Mouse (Mus musculus) forebrain, postnatal 0 days (tissue): Measurements from ENCODE around the gene Maml2. TPM values are rescaled to one million over a fixed set of nuclear protein-coding genes. Genes with fewer than 3 reads are reported as not detected.
A peak's percentile ranks its signal among the peaks of the same experiment; 100 is the strongest.

Experiments
- ATAC-seq: fragments of 200-750 bp; cut with Nextera tagmentation; 2 replicates; pipeline ENCODE4 v1.8.0; 2017; ENCODE audit warnings: mild to moderate bottlenecking, moderate library complexity
- DNase-seq: peaks from one replicate; pipeline ENCODE4 v3.0.0-alpha.2; 2015
- H3K27ac ChIP-seq: fragments of 300-500 bp; sonication (generic); 2 replicates; pipeline ENCODE4 v1.5.1; 2014; ENCODE audit warnings: low read depth, mild to moderate bottlenecking, antibody characterized with exemption, low read length, moderate library complexity, mixed read lengths
- H3K27me3 ChIP-seq: fragments of 300-500 bp; sonication (generic); 2 replicates; pipeline ENCODE4 v1.6.1; 2014; ENCODE audit warnings: mild to moderate bottlenecking, low read length, mixed read lengths; ENCODE audit not compliant: insufficient read depth
- H3K36me3 ChIP-seq: fragments of 300-500 bp; sonication (generic); 2 replicates; pipeline ENCODE4 v1.6.1; 2014; ENCODE audit warnings: mild to moderate bottlenecking, moderate library complexity; ENCODE audit not compliant: insufficient read depth
- H3K4me1 ChIP-seq: fragments of 300-500 bp; sonication (generic); 2 replicates; pipeline ENCODE4 v1.6.1; 2014; ENCODE audit warnings: antibody characterized with exemption; ENCODE audit not compliant: insufficient read depth
- H3K4me2 ChIP-seq: fragments of 300-500 bp; sonication (generic); 2 replicates; pipeline ENCODE4 v1.6.1; 2014; ENCODE audit warnings: low read depth, mild to moderate bottlenecking, moderate library complexity
- H3K4me3 ChIP-seq: fragments of 300-500 bp; sonication (generic); 2 replicates; pipeline ENCODE4 v1.5.1; 2014; ENCODE audit warnings: low read depth, low read length, mixed read lengths
- H3K9ac ChIP-seq: fragments of 300-500 bp; sonication (generic); 2 replicates; pipeline ENCODE4 v1.6.1; 2014; ENCODE audit warnings: mild to moderate bottlenecking
- H3K9me3 ChIP-seq: fragments of 300-500 bp; sonication (generic); 2 replicates; pipeline ENCODE4 v1.6.1; 2016; ENCODE audit warnings: low read length
- CTCF ChIP-seq: sonication (generic); IDR thresholded peaks from 2 replicates; pipeline ENCODE4 v1.5.1; 2016; ENCODE audit warnings: antibody characterized with exemption, control low read depth, low read depth
- WGBS: fragments of 180-500 bp; shearing (Covaris S2); extraction: QIAGEN DNeasy Blood & Tissue Kit; methylation state at CpG from one replicate; pipeline ENCODE4 v1.1.7; 2014; 5-methylcytosine and 5-hydroxymethylcytosine counted together
- polyA plus RNA-seq: library from polyadenylated mRNA; unstranded; fragments of >200 nt; fragmentation: Nextera tagmentation; extraction: Ambion mirVana; gene quantifications from 2 replicates; pipeline ENCODE4 v1.2.1, GENCODE M21; 2015
- total RNA-seq: library from RNA; depleted of rRNA; stranded (reverse); fragments of >200 nt; gene quantifications from 2 replicates; pipeline ENCODE4 v1.2.3, GENCODE M21; 2014

The Maml2 gene
- total and polyA plus RNA-seq, 2 experiments from 2014 or later, result 6.4 to 9.5 TPM

GRCm38 (mm10) chr9:13535803-13536202 lies 238.0 kb downstream of the Maml2 start:
- no peak for DNase-seq
- whole genome bisulfite sequencing, result 47% methylated on average over 5 of the region's 5 CpGs

GRCm38 (mm10) chr9:13536419-13537261 lies 238.9 kb downstream of the Maml2 start:
- Histone ChIP-seq H3K27me3 (no peaks in the 10 kb centered on the region), H3K4me3 (no peak overlapping the region), H3K4me2 (no peak overlapping the region), H3K4me1 (no peaks in the 10 kb centered on the region), H3K36me3 (no peaks in the 10 kb centered on the region), H3K27ac (no peak overlapping the region), H3K9ac (no peak overlapping the region), H3K9me3 (no peaks in the 10 kb centered on the region)
- TF ChIP-seq CTCF, result no peak
- ATAC-seq, result no peak
- WGBS, result 73% methylated on average over 12 of the region's 12 CpGs
- DNase-seq, result no peak

More at GRCm38 (mm10) chr9:13535803-13536202, 238.0 kb downstream of the Maml2 start:
- H3K4me3 ChIP-seq, result no peak overlapping the region
- no peak overlapping the region for H3K9ac ChIP-seq
- no peak overlapping the region for H3K4me2 ChIP-seq
- H3K4me1 ChIP-seq, result no peaks in the 10 kb centered on the region
- H3K9me3 ChIP-seq, result no peaks in the 10 kb centered on the region
- no peak overlapping the region for H3K27ac ChIP-seq
- ATAC-seq, result no peak
- no peak for TF ChIP-seq CTCF
- H3K27me3 ChIP-seq, result no peaks in the 10 kb centered on the region
- H3K36me3 ChIP-seq, result no peaks in the 10 kb centered on the region

GRCm38 (mm10) chr9:13538200-13538599 lies 240.4 kb downstream of the Maml2 start:
- Histone ChIP-seq H3K36me3 (no peaks in the 10 kb centered on the region), H3K4me2 (no peak overlapping the region), H3K27ac (no peak overlapping the region), H3K4me3 (no peak overlapping the region), H3K27me3 (no peaks in the 10 kb centered on the region), H3K9ac (no peak overlapping the region), H3K9me3 (no peaks in the 10 kb centered on the region), H3K4me1 (no peaks in the 10 kb centered on the region)
- DNase-seq (no peak), ATAC-seq (no peak)
- WGBS, result 82% methylated on average over 7 of the region's 7 CpGs
- no peak for TF ChIP-seq CTCF

GRCm38 (mm10) chr9:13539535-13539934 lies 241.8 kb downstream of the Maml2 start:
- WGBS, result 53% methylated on average over 4 of the region's 4 CpGs
- TF ChIP-seq CTCF, result no peak
- DNase-seq, result no peak
- Histone ChIP-seq H3K4me2 (no peak overlapping the region), H3K36me3 (no peaks in the 10 kb centered on the region), H3K27me3 (no peaks in the 10 kb centered on the region), H3K27ac (no peak overlapping the region), H3K9ac (no peak overlapping the region), H3K4me1 (no peaks in the 10 kb centered on the region), H3K4me3 (no peak overlapping the region), H3K9me3 (no peaks in the 10 kb centered on the region)
- ATAC-seq, result no peak

GRCm38 (mm10) chr9:13540227-13540626 lies 242.5 kb downstream of the Maml2 start:
- Histone ChIP-seq H3K27ac (no peak overlapping the region), H3K36me3 (no peaks in the 10 kb centered on the region), H3K9me3 (no peaks in the 10 kb centered on the region), H3K4me2 (no peak overlapping the region), H3K9ac (no peak overlapping the region), H3K4me1 (no peaks in the 10 kb centered on the region), H3K4me3 (no peak overlapping the region), H3K27me3 (no peaks in the 10 kb centered on the region)
- WGBS, result 94% methylated on average over 2 of the region's 2 CpGs
- ATAC-seq (no peak), DNase-seq (no peak)
- no peak for TF ChIP-seq CTCF

- Histone ChIP-seq H3K27ac (no peak overlapping the region), H3K36me3 (no peaks in the 10 kb centered on the region), H3K4me3 (no peak overlapping the region), H3K9ac (no peak overlapping the region), H3K9me3 (no peaks in the 10 kb centered on the region), H3K4me2 (no peak overlapping the region), H3K4me1 (no peaks in the 10 kb centered on the region), H3K27me3 (no peaks in the 10 kb centered on the region)
- DNase-seq (no peak), ATAC-seq (no peak)
- TF ChIP-seq CTCF, result no peak
- 51% methylated on average over 6 of the region's 6 CpGs for WGBS
Observed at GRCm38 (mm10) chr9:13540781-13541180, 243.0 kb downstream of the Maml2 start.

- H3K27ac ChIP-seq, result peak overlapping the region; percentile 45; the same call in 1 of the 2 replicates
- H3K9ac ChIP-seq, result 0 out of 2 replicates have a peak overlapping the region, but pooled peaks have one; percentile 26
- TF ChIP-seq CTCF, result no peak
- H3K4me3 ChIP-seq, result no peak overlapping the region
- peak overlapping the region; percentile 33 for H3K4me2 ChIP-seq
- H3K4me1 ChIP-seq, result no peaks in the 10 kb centered on the region
- peak; percentile 51 for DNase-seq
- H3K36me3 ChIP-seq, result no peaks in the 10 kb centered on the region
- no peaks in the 10 kb centered on the region for H3K27me3 ChIP-seq
- 35% methylated on average over 8 of the region's 8 CpGs for WGBS
- H3K9me3 ChIP-seq, result no peaks in the 10 kb centered on the region
- ATAC-seq, result peak; percentile 85
Observed at GRCm38 (mm10) chr9:13543167-13543566, 245.4 kb downstream of the Maml2 start.
